Mouse (Mus musculus): ENCODE data around the gene 2310002L09Rik. TPM values are rescaled to one million over a fixed set of nuclear protein-coding genes. Genes with fewer than 3 reads are reported as not detected.
"Not testable (repeated sequence)": the region's sequence is repeated elsewhere in the genome, so short reads cannot be mapped to it uniquely, and the experiment has no call there.

The 2310002L09Rik gene
- not detected for total RNA-seq (2021)
- long read RNA-seq = 0 reads

DNA sequence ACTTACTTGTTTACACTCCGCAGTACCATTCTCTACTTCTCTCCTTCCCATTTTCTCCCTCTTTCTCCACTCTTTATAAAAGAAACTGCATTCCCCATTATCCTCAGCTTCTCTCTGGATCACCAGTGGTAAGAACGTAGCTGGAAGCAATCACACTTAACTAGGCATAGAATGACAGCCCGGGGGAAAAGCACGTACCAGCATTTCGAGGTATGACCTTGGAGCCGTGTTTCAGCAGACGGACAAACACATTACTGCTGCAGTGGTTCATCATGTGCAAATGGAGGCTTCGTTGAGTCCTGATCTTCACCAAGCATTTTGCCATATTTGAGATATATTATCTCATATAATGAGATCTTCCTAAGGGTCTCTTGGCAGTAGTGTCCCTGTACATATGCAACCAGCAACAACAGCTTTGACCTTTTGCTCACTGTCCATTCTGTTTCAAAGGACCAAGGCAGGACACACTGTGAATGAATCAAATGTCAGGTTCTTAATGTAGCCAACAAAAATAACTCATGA lies at the start of gene 2310002L09Rik:
2310002L09Rik (minus strand) TSS at position 472 of the 522 bp plus-strand sequence.
- DNase-seq (ENCODE audit: low spot score in 2 of 2) = no peak

DNA sequence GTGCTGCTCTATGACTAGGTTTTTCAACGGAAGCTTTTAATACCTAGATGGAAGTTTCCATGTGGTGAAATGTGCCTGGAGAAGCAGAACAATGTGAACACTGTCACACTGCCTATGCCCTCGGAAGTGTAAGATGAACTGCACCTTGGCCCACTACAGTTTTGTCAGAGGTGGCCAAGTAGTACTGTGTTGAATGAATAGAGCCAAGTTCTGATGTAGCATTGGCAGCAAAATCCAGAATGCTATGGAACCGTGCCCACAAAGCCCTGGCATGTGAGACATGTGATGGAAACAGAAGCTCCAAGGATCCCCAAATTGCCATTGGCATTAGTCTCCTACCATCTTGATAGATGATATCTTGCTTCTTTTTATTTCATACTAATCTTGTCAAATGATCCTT lies 29.8 kb upstream of the 2310002L09Rik start:
- DNase-seq (ENCODE audit: low spot score in 2 of 2) = no peak

DNA sequence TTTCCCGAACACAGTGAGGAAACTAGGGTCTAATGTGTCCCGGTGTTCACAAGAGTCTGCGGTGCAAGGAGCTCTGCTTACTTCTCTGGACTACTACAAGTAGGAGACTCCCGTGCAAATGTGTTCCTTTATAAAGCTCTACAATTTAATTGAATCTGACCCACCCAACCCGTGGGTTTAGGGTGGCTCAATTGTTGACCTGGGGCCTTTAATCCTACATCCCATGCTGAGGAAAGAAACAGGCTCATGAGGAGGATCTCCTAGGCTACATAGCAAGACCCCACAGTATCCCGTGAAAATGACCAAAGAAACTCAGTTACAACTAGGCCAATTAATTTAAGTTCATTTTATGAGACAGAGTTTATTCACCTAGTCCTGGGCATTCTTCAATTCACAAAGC lies 30.0 kb downstream of the 2310002L09Rik start, which contains the start of gene Gm11756:
Gm11756 (minus strand) TSS at position 101 of the 400 bp plus-strand sequence.
- DNase-seq (ENCODE audit: low spot score in 2 of 2) = not testable (repeated sequence)

DNA sequence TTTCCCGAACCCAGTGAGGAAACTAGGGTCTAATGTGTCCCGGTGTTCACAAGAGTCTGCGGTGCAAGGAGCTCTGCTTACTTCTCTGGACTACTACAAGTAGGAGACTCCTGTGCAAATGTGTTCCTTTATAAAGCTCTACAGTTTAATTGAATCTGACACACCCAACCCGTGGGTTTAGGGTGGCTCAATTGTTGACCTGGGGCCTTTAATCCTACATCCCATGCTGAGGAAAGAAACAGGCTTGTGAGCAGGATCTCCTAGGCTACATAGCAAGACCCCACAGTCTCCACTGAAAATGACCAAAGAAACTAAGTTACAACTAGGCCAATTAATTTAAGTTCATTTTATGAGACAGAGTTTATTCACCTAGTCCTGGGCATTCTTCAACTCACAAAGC lies 44.8 kb downstream of the 2310002L09Rik start, which contains the start of gene Gm13871:
Gm13871 (minus strand) TSS at position 101 of the 400 bp plus-strand sequence.
- DNase-seq (ENCODE audit: low spot score in 2 of 2) = not testable (repeated sequence)

DNA sequence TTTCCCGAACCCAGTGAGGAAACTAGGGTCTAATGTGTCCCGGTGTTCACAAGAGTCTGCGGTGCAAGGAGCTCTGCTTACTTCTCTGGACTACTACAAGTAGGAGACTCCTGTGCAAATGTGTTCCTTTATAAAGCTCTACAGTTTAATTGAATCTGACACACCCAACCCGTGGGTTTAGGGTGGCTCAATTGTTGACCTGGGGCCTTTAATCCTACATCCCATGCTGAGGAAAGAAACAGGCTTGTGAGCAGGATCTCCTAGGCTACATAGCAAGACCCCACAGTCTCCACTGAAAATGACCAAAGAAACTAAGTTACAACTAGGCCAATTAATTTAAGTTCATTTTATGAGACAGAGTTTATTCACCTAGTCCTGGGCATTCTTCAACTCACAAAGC lies 59.6 kb downstream of the 2310002L09Rik start, which contains the start of gene Gm11757:
Gm11757 (minus strand) TSS at position 101 of the 400 bp plus-strand sequence.
- not testable (repeated sequence) for DNase-seq (ENCODE audit: low spot score in 2 of 2)

Other genes starting within 250 kb of the 2310002L09Rik start
- gene Rasef, start 159.9 kb downstream of the 2310002L09Rik start, total RNA-seq (2021) = not detected
- gene Gm11758, start 74.6 kb downstream of the 2310002L09Rik start, total RNA-seq (2021) = not detected
- gene Gm11757, start 59.7 kb downstream of the 2310002L09Rik start, total RNA-seq (2021) = not detected
- not detected for gene Gm13871, start 44.9 kb downstream of the 2310002L09Rik start, total RNA-seq (2021)
- gene Gm11756, start 30.1 kb downstream of the 2310002L09Rik start, total RNA-seq (2021) = not detected
- 1 to 10 TPM; 2.0 to 2.6 TPM for gene Frmd3, start 62.6 kb upstream of the 2310002L09Rik start, total RNA-seq (2021)